Mouse (Mus musculus) lung, embryonic 16.5 days (tissue): Measurements from ENCODE around the gene Fbxo21. TPM values are rescaled to one million over a fixed set of nuclear protein-coding genes. Genes with fewer than 3 reads are reported as not detected.

Experiments used
- ATAC-seq: fragments of 200-750 bp; cut with Nextera tagmentation; 2 replicates; pipeline ENCODE4 v1.8.0; 2017; ENCODE audit warnings: low read depth, mild to moderate bottlenecking, moderate library complexity
- H3K27ac ChIP-seq: fragments of 300-500 bp; sonication (generic); 2 replicates; pipeline ENCODE4 v1.5.1; 2014; ENCODE audit warnings: mild to moderate bottlenecking, control low read depth, low read length
- H3K27me3 ChIP-seq: fragments of 300-500 bp; sonication (generic); 2 replicates; pipeline ENCODE4 v1.6.1; 2014; ENCODE audit warnings: low read depth, low read length, mixed read lengths; ENCODE audit not compliant: control insufficient read depth, insufficient read depth
- H3K36me3 ChIP-seq: fragments of 300-500 bp; sonication (generic); 2 replicates; pipeline ENCODE4 v1.6.1; 2014; ENCODE audit warnings: low read length; ENCODE audit not compliant: control insufficient read depth, insufficient read depth
- H3K4me1 ChIP-seq: fragments of 300-500 bp; sonication (generic); replicated peaks from 2 replicates; pipeline ENCODE4 v1.6.1; 2014; ENCODE audit warnings: low read length, mixed read lengths; ENCODE audit not compliant: control insufficient read depth, insufficient read depth
- H3K4me2 ChIP-seq: fragments of 300-500 bp; sonication (generic); 2 replicates; pipeline ENCODE4 v1.6.1; 2014; ENCODE audit warnings: low read depth, low read length, control low read depth
- H3K4me3 ChIP-seq: fragments of 300-500 bp; sonication (generic); 2 replicates; pipeline ENCODE4 v1.5.1; 2014; ENCODE audit warnings: mild to moderate bottlenecking, low read length, control low read depth
- H3K9ac ChIP-seq: fragments of 300-500 bp; sonication (generic); 2 replicates; pipeline ENCODE4 v1.6.1; 2014; ENCODE audit warnings: low read length, control low read depth
- H3K9me3 ChIP-seq: fragments of 300-500 bp; sonication (generic); 2 replicates; pipeline ENCODE4 v1.6.1; 2016; ENCODE audit warnings: low read length; ENCODE audit not compliant: control insufficient read depth
- WGBS: fragments of 180-500 bp; shearing (Covaris S2); extraction: QIAGEN DNeasy Blood & Tissue Kit; methylation state at CpG from one replicate; pipeline ENCODE4 v1.1.7; 2014; 5-methylcytosine and 5-hydroxymethylcytosine counted together
- polyA plus RNA-seq: library from polyadenylated mRNA; unstranded; fragments of >200 nt; fragmentation: Nextera tagmentation; extraction: Ambion mirVana; gene quantifications from 2 replicates; pipeline ENCODE4 v1.2.1, GENCODE M21; 2015

The Fbxo21 gene
- polyA plus RNA-seq, 1 experiment from 2014 or later, result 48.2 TPM

DNA sequence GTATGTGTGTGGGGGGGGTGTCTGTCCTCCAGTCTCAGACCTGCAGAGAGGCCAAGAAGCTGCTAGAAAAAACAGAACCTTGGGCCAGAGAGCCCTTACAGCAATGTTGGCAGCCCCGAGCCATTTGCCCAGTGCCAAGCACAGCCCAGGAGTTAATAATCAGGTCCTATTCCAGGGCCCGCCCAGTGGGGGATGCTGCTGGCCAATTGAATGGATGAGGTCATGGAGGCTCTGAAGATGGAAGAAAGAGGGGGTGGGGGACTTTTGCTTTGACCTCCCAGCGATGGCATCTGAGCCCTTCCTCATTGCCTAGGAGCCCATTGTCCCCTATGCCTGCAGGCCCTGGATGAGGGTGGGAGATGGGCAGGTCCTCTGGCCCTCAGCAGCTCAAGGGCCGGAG, 55.0 kb downstream of the Fbxo21 start:
- H3K36me3 ChIP-seq, result no peaks in the 10 kb centered on the region
- H3K4me1 ChIP-seq, result peaks cover 31% of the 10 kb centered on the region
- H3K27me3 ChIP-seq, result peaks cover 36% of the 10 kb centered on the region
- H3K27ac ChIP-seq, result no peak overlapping the region
- ATAC-seq, result no peak
- H3K9ac ChIP-seq, result no peak overlapping the region
- no peak overlapping the region for H3K4me3 ChIP-seq
- H3K9me3 ChIP-seq, result no peaks in the 10 kb centered on the region
- 59% methylated on average over 4 of the region's 4 CpGs for WGBS
- H3K4me2 ChIP-seq, result no peak overlapping the region

DNA sequence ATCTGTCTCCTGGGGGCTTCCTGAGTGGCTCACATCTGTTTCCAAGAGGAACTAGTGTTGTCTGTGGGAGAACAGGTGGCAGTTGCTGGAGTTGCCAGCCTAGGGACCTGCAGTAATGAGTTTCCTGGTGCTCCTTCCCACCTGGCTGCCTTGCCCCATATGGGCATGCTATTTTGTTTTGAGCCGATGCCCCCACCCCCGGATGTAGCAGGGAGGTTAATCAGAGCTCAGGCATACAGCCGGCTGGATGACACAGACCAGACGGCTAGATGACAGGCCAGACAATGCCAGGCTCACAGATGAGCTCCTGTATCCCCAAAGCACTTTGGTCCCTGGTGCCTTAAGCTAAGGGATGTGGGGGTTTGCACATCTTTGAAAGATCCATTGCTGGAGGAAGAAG, 56.8 kb downstream of the Fbxo21 start:
- H3K4me3 ChIP-seq, result no peak overlapping the region
- no peak for ATAC-seq
- H3K36me3 ChIP-seq, result no peaks in the 10 kb centered on the region
- no peak overlapping the region for H3K9ac ChIP-seq
- H3K27me3 ChIP-seq, result peaks cover 18% of the 10 kb centered on the region
- H3K4me2 ChIP-seq, result no peak overlapping the region
- peaks cover 20% of the 10 kb centered on the region for H3K4me1 ChIP-seq
- no peaks in the 10 kb centered on the region for H3K9me3 ChIP-seq
- WGBS, result 36% methylated on average over 4 of the region's 4 CpGs
- no peak overlapping the region for H3K27ac ChIP-seq

- H3K4me1 ChIP-seq, result peaks cover 16% of the 10 kb centered on the region
- H3K27ac ChIP-seq, result no peak overlapping the region
- H3K27me3 ChIP-seq, result peaks cover 14% of the 10 kb centered on the region
- no peak overlapping the region for H3K4me3 ChIP-seq
- H3K9ac ChIP-seq, result no peak overlapping the region
- no peaks in the 10 kb centered on the region for H3K36me3 ChIP-seq
- H3K4me2 ChIP-seq, result no peak overlapping the region
- ATAC-seq, result no peak
- no peaks in the 10 kb centered on the region for H3K9me3 ChIP-seq
- whole genome bisulfite sequencing, result 58% methylated on average over 6 of the region's 6 CpGs
Observed at GRCm38 (mm10) chr5:118033740-118034139, 57.2 kb downstream of the Fbxo21 start.

DNA sequence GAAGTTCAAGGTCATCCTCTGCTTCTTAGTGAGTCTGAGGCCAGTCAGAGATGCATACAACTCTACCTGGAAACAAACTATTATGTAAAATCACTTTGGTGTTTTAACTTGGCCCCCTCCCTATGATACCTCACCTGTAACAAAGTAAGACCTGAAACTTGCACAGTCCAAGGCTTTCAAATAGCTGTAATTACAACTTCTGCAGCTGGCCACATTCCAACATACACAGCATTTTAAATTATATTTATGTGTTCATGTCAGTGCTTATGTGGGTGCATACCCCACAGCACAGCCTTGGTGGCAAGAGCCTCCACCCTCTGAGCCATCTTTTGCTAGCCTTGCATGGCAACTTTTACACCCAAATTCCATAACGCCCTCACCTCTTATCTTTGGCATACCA, 58.1 kb downstream of the Fbxo21 start:
- no peak overlapping the region for H3K4me2 ChIP-seq
- peaks cover 5% of the 10 kb centered on the region for H3K27me3 ChIP-seq
- no peak for ATAC-seq
- peaks cover 7% of the 10 kb centered on the region for H3K4me1 ChIP-seq
- WGBS, result 88% methylated on average over 1 of the region's 1 CpGs
- no peak overlapping the region for H3K27ac ChIP-seq
- no peaks in the 10 kb centered on the region for H3K9me3 ChIP-seq
- no peaks in the 10 kb centered on the region for H3K36me3 ChIP-seq
- no peak overlapping the region for H3K4me3 ChIP-seq
- H3K9ac ChIP-seq, result no peak overlapping the region

- H3K9me3 ChIP-seq, result no peaks in the 10 kb centered on the region
- no peak overlapping the region for H3K9ac ChIP-seq
- no peak overlapping the region for H3K4me3 ChIP-seq
- no peaks in the 10 kb centered on the region for H3K36me3 ChIP-seq
- H3K27ac ChIP-seq, result no peak overlapping the region
- H3K27me3 ChIP-seq, result no peaks in the 10 kb centered on the region
- H3K4me1 ChIP-seq, result peaks cover 6% of the 10 kb centered on the region
- WGBS, result 48% methylated on average over 3 of the region's 3 CpGs
- ATAC-seq, result no peak
- no peak overlapping the region for H3K4me2 ChIP-seq
Observed at GRCm38 (mm10) chr5:118035786-118036185, 59.3 kb downstream of the Fbxo21 start.

GRCm38 (mm10) chr5:118036888-118037797, 60.6 kb downstream of the Fbxo21 start:
- H3K27ac ChIP-seq, result no peak overlapping the region
- H3K4me1 ChIP-seq, result peaks cover 6% of the 10 kb centered on the region
- H3K9ac ChIP-seq, result no peak overlapping the region
- H3K4me2 ChIP-seq, result peak overlapping the region; percentile 39
- WGBS, result 29% methylated on average over 25 of the region's 25 CpGs
- H3K27me3 ChIP-seq, result no peaks in the 10 kb centered on the region
- peak; percentile 46; the same call in 1 of the 2 replicates for ATAC-seq
- H3K9me3 ChIP-seq, result no peaks in the 10 kb centered on the region
- no peaks in the 10 kb centered on the region for H3K36me3 ChIP-seq
- H3K4me3 ChIP-seq, result no peak overlapping the region

DNA sequence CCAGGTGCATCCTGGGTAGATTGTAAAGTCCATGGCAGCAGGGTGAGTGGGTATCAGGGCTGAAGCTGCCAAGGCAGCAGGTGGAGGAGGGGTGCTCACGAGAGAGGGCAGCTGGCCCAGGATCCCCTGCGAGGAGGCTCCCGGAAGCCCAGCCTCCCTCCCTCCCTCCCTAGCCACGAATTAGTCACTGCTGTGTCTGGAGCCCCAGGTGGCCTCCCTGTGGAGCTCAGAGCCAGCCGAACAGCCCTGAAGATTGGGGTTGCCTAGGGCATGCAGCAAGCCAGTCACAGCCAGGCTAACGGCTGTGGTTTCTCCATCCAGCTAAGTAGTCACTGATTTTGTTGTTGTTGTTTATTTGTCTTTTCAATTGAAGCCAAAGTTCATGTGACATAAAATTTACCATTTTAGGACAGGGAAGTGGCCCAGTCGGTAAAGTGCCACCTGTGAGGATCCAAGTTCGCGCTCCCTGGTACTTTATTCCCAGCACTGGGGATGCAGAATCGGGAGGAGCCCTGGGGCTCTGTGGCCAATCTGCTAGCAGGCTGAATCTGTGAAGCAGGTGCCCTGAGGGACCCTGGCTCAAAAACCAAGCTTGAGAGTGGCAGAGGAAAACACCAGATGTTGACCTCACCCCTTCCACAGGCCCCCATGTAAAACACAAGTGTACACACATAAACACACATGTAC, 61.4 kb downstream of the Fbxo21 start:
- H3K36me3 ChIP-seq, result no peaks in the 10 kb centered on the region
- ATAC-seq, result peak; percentile 71
- peaks cover 6% of the 10 kb centered on the region for H3K4me1 ChIP-seq
- H3K27me3 ChIP-seq, result no peaks in the 10 kb centered on the region
- H3K9me3 ChIP-seq, result no peaks in the 10 kb centered on the region
- H3K27ac ChIP-seq, result no peak overlapping the region
- H3K4me3 ChIP-seq, result no peak overlapping the region
- 14% methylated on average over 9 of the region's 10 CpGs for WGBS
- no peak overlapping the region for H3K9ac ChIP-seq
- peak overlapping the region; percentile 39 for H3K4me2 ChIP-seq

- 23% methylated on average over 12 of the region's 12 CpGs for WGBS
- H3K27ac ChIP-seq, result no peak overlapping the region
- no peak overlapping the region for H3K4me2 ChIP-seq
- no peaks in the 10 kb centered on the region for H3K27me3 ChIP-seq
- H3K9me3 ChIP-seq, result no peaks in the 10 kb centered on the region
- no peak overlapping the region for H3K9ac ChIP-seq
- H3K36me3 ChIP-seq, result no peaks in the 10 kb centered on the region
- no peak overlapping the region for H3K4me3 ChIP-seq
- no peak for ATAC-seq
- H3K4me1 ChIP-seq, result peaks cover 6% of the 10 kb centered on the region
Observed at GRCm38 (mm10) chr5:118039241-118039668, 62.7 kb downstream of the Fbxo21 start.

- H3K4me2 ChIP-seq, result no peak overlapping the region
- H3K9me3 ChIP-seq, result no peaks in the 10 kb centered on the region
- 62% methylated on average over 6 of the region's 6 CpGs for WGBS
- no peak overlapping the region for H3K9ac ChIP-seq
- no peaks in the 10 kb centered on the region for H3K36me3 ChIP-seq
- no peak for ATAC-seq
- no peak overlapping the region for H3K4me3 ChIP-seq
- no peaks in the 10 kb centered on the region for H3K27me3 ChIP-seq
- peaks cover 3% of the 10 kb centered on the region; the same call in 1 of the 2 replicates for H3K4me1 ChIP-seq
- H3K27ac ChIP-seq, result no peak overlapping the region
Observed at GRCm38 (mm10) chr5:118042599-118042998, 66.1 kb downstream of the Fbxo21 start.
